Mouse (Mus musculus) myocyte (in vitro differentiated cells): ENCODE measurements around the gene Cuedc1. TPM values are rescaled to one million over a fixed set of nuclear protein-coding genes. Genes with fewer than 3 reads are reported as not detected.

Source experiments
- H3K27me3 ChIP-seq: one replicate; pipeline ENCODE4 v1.6.1; 2011; ENCODE audit not compliant: control insufficient read depth, insufficient read depth, insufficient read length
- H3K36me3 ChIP-seq: one replicate; pipeline ENCODE4 v1.6.1; 2011; ENCODE audit not compliant: control insufficient read depth, insufficient read depth
- H3K4me2 ChIP-seq: one replicate; pipeline ENCODE4 v1.6.1; 2011; ENCODE audit warnings: low read depth, control low read depth
- H3K4me3 ChIP-seq: one replicate; pipeline ENCODE4 v1.5.1; 2011; ENCODE audit warnings: mild to moderate bottlenecking, control low read depth, moderate library complexity
- H3K79me2 ChIP-seq: one replicate; pipeline ENCODE4 v1.6.1; 2011; ENCODE audit not compliant: control insufficient read depth, insufficient read depth
- H3ac ChIP-seq: one replicate; pipeline ENCODE4 v1.6.1; 2011; ENCODE audit not compliant: control insufficient read depth, insufficient read length
- CEBPB ChIP-seq: IDR thresholded peaks from 2 replicates; pipeline ENCODE4 v1.6.1; 2011; ENCODE audit warnings: mild to moderate bottlenecking, moderate library complexity; ENCODE audit not compliant: poor library complexity, insufficient read depth, severe bottlenecking
- E2F4 ChIP-seq: IDR thresholded peaks from one replicate; pipeline ENCODE4 v1.6.1; 2011; ENCODE audit warnings: mild to moderate bottlenecking, control low read depth, moderate library complexity; ENCODE audit not compliant: insufficient read depth
- MAX ChIP-seq: IDR thresholded peaks from one replicate; pipeline ENCODE4 v1.6.1; 2011; ENCODE audit warnings: low read depth, mild to moderate bottlenecking, control low read depth
- MYOD1 ChIP-seq, 3 experiments: IDR thresholded peaks; one replicate each; pipeline ENCODE4 v1.6.1; 2011; ENCODE audit warnings: control low read depth in 2 of 3, low read depth in 2 of 3, mild to moderate bottlenecking in 2 of 3, moderate library complexity in 1 of 3; ENCODE audit not compliant: insufficient read length in 2 of 3, control insufficient read depth in 1 of 3
- MYOG ChIP-seq, 3 experiments: IDR thresholded peaks; one replicate each; pipeline ENCODE4 v1.6.1; 2011; ENCODE audit warnings: control low read depth in 2 of 3, low read depth in 2 of 3, mild to moderate bottlenecking in 2 of 3; ENCODE audit not compliant: insufficient read length in 2 of 3, control insufficient read depth in 1 of 3, insufficient read depth in 1 of 3
- POLR2A ChIP-seq: IDR thresholded peaks from one replicate; pipeline ENCODE4 v1.6.1; 2011; ENCODE audit warnings: low read depth, mild to moderate bottlenecking, control low read depth, moderate library complexity; ENCODE audit not compliant: insufficient read length
- POLR2AphosphoS2 ChIP-seq: IDR thresholded peaks from one replicate; pipeline ENCODE4 v1.6.1; 2011; ENCODE audit warnings: low read depth, control low read depth; ENCODE audit not compliant: insufficient read length
- REST ChIP-seq: IDR thresholded peaks from one replicate; pipeline ENCODE4 v1.6.1; 2011; ENCODE audit warnings: mild to moderate bottlenecking, control low read depth, moderate library complexity; ENCODE audit not compliant: insufficient read depth, insufficient read length
- SRF ChIP-seq: IDR thresholded peaks from one replicate; pipeline ENCODE4 v1.6.1; 2011; ENCODE audit warnings: low read depth; ENCODE audit not compliant: control insufficient read depth, insufficient read length
- TCF12 ChIP-seq: IDR thresholded peaks from one replicate; pipeline ENCODE4 v1.6.1; 2011; ENCODE audit warnings: mild to moderate bottlenecking, control low read depth; ENCODE audit not compliant: poor library complexity, insufficient read depth, severe bottlenecking
- TCF3 ChIP-seq: IDR thresholded peaks from one replicate; pipeline ENCODE4 v1.6.1; 2011; ENCODE audit warnings: low read depth, control low read depth; ENCODE audit not compliant: insufficient read length
- USF1 ChIP-seq: IDR thresholded peaks from one replicate; pipeline ENCODE4 v1.6.1; 2011; ENCODE audit warnings: low read depth, mild to moderate bottlenecking, control low read depth, moderate library complexity
- polyA plus RNA-seq: library from polyadenylated mRNA; unstranded; fragments of >200 nt; fragmentation: generic; extraction: Trizol; gene quantifications from one replicate; pipeline ENCODE4 v1.2.1, GENCODE M21; 2012; ENCODE audit warnings: missing spikeins

Cuedc1 gene
- polyA plus RNA-seq, 1 experiment = 40.8 TPM

DNA sequence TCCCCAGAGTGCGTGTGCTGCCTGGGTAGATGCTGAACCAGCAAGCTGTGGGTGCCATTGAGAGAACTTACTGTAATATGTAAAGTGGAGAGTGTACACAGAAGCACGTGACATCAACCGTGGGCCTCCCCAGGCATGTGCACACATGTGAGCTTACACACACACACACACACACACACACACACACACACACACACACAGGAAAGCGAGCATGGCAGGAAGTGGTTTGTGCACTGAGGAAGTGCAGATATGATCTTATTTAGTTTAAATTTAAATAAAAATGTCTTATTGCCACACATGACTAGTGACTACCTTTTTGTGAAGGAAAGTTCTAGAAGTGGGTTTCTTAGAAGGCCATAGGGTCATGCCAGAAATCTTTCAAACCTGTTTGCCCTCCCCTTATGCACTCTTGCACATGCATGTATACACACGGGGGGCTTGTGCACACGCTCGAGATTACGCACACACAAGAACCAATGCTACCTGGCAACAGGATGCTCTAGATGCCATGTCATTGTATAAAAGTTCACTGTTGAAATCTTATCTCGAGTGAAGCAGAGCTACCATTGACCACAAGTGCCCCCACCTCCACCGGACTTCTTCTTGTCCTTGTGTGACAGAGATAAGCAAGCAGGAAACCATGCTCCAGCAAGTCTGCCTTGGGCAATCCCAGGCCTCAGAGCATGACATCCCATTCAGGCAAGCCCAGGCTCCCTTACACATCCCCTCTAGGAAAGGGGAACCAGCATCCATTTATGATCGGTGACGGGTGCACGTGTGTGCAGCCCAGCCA is 47.6 kb downstream of the Cuedc1 start:
- Histone ChIP-seq H3ac (no peak overlapping the region), H3K4me3 (no peak overlapping the region), H3K36me3 (no peaks in the 10 kb centered on the region), H3K4me2 (no peak overlapping the region), H3K79me2 (peaks cover 8% of the 10 kb centered on the region), H3K27me3 (no peaks in the 10 kb centered on the region)
- TF ChIP-seq CEBPB (no peak), POLR2AphosphoS2 (no peak), E2F4 (no peak), TCF12 (no peak), MYOD1 (IDR thresholded peaks at IDR 0.05; ENCODE audit: control insufficient read depth in 1 of 3, insufficient read length in 2 of 3, low read depth in 2 of 3) (no peak), USF1 (no peak), TCF3 (no peak), MAX (no peak), REST (no peak), POLR2A (no peak), SRF (no peak)

DNA sequence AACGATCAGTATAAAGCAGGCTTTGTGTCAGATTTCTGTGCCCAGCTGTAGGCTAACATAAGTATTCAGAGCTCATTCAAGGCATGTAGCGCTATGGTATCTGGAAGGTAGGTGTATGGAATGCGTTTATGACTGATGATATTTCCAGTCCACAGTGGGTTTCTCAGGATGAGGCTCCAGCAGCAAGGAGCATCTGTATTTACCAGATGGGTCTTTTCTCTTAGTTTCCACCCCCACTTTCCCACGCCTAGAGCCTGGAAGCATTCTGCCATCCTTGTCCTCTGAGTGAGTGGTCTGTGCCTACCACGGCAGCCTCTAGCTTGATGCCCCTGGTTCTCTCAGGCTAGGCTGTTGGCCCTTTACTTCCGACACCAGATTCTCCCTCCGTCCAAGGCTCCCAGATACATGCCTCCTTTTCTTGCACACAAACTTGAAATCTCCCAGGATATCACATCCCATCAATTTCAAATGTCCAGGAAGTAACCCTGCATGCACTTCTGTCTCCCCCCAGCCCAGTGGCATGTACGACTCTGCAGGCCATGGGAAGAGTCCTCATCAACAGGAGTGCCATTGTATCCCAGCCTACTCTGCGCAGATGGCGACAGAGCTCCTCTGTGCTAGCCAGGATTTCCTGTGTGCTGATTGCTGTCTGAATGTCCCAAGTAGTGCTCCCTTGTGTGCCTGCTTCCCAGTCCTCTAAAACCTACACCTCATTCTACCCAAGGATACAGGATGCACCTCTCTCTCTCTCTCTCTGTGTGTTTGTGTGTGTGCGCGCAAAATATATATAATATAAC is 48.6 kb downstream of the Cuedc1 start:
- no peak overlapping the region for H3K4me3 ChIP-seq
- peaks cover 5% of the 10 kb centered on the region for H3K79me2 ChIP-seq
- no peaks in the 10 kb centered on the region for H3K27me3 ChIP-seq
- H3K4me2 ChIP-seq = no peak overlapping the region
- no peaks in the 10 kb centered on the region for H3K36me3 ChIP-seq
- H3ac ChIP-seq = no peak overlapping the region
- no peak for TF ChIP-seq MAX
- no peak for TF ChIP-seq E2F4
- no peak for TF ChIP-seq USF1
- TF ChIP-seq POLR2A = no peak
- TF ChIP-seq REST = no peak

DNA sequence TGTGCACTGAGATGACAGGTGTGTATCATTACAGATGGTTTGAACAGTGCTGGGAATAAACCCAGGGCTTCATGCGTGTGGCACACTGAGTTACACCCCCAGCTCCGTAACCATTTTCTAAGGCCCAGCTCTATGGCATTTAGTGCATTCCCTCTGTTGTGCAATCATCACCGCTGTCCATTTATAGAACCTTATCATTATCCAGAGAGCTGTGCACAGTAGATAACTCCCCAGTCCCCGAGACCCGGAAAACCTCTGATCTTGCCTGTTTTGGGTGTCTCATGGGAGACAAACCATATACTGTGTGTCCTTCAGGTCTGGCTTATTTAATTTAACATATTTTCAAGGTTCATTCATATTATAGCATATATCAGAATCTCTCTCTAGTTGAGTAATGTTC is 49.5 kb downstream of the Cuedc1 start:
- no peaks in the 10 kb centered on the region for H3K79me2 ChIP-seq
- TF ChIP-seq CEBPB (peak; percentile 51; the same call in 1 of the 2 replicates), E2F4 (no peak)
- H3ac ChIP-seq = no peak overlapping the region
- H3K27me3 ChIP-seq = no peaks in the 10 kb centered on the region
- no peaks in the 10 kb centered on the region for H3K36me3 ChIP-seq
- H3K4me2 ChIP-seq = no peak overlapping the region
- H3K4me3 ChIP-seq = no peak overlapping the region

DNA sequence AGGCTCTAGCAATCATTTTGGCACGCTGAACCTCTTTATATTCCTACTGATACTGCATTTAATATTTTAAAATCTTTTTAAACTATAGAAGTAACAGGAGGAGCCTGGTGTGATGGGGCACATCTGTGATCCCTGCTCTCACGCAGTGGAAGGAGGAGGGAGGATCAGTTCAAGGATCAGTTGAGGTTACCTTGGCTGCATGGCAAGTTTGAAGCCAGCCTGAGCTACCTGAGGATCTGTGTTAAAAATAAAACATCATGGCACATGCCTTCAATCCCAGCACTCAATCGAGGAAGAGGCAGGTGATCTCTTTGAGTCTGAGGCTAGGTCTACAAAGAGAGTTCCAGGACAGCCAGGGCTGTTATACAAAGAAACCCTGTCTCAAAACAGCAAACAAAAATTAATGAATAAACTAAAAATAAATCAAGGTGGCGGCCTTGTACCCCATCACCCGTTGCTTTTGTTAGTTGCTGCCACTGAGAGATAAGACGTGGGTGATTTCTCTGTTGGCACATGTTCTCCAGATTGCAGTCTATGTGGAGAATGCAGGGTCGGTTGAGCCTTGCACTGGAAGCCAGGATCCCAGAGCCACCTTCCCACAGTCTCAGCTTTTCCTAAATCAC is 50.3 kb downstream of the Cuedc1 start:
- H3K36me3 ChIP-seq = no peaks in the 10 kb centered on the region

More for the DNA sequence above, 50.3 kb downstream of the Cuedc1 start:
- H3K79me2 ChIP-seq = no peaks in the 10 kb centered on the region
- no peak overlapping the region for H3K4me3 ChIP-seq
- no peak overlapping the region for H3K4me2 ChIP-seq
- no peak overlapping the region for H3ac ChIP-seq
- no peak for TF ChIP-seq REST
- no peak for TF ChIP-seq MYOG (IDR thresholded peaks at IDR 0.05; ENCODE audit: control insufficient read depth in 1 of 3, insufficient read depth in 1 of 3, insufficient read length in 2 of 3, low read depth in 2 of 3)
- TF ChIP-seq POLR2A = no peak
- no peak for TF ChIP-seq MAX
- TF ChIP-seq MYOD1 (IDR thresholded peaks at IDR 0.05; ENCODE audit: control insufficient read depth in 1 of 3, insufficient read length in 2 of 3, low read depth in 2 of 3) = no peak
- TF ChIP-seq POLR2AphosphoS2 = no peak
- TF ChIP-seq USF1 = no peak
- no peak for TF ChIP-seq SRF
- no peak for TF ChIP-seq CEBPB
- no peak for TF ChIP-seq E2F4
- TF ChIP-seq TCF12 = no peak
- no peak for TF ChIP-seq TCF3
- no peaks in the 10 kb centered on the region for H3K27me3 ChIP-seq
